Mouse (Mus musculus) urinary bladder, postnatal 25 days (tissue): ENCODE measurements around the gene Snx8.

Experiments
- DNase-seq: peaks from one replicate; pipeline ENCODE4 v3.0.0; 2022; ENCODE audit warnings: low spot score

The Snx8 gene

GRCm38 (mm10) chr5:140388588-140389576, at the start of gene Snx8:
Gene Snx8, minus strand, starts transcription at chr5:140389262.
- peak; percentile 99 for DNase-seq

- no peak for DNase-seq
Observed at GRCm38 (mm10) chr5:140425016-140425783, 36.1 kb upstream of the Snx8 start.

DNA sequence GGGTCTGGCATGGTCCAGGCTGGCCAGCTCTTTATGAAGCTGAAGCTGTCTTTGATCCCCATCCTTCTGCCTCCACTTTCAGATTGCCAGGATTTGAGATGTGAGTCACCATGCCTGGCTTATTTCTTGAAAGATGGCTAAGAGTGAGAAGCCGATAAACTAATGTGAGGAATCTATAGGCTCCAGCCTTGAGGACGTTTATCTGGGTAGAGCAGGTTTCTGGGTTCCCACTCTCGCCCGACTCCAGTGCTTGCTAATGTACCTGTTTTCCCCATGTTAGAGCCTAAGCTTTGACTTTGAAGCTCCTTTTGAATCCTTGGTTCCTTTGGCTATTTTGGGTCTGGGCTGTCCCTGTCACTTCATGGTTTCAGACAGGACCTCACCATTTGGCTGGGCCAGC, 31.6 kb upstream of the Snx8 start:
- DNase-seq: no peak

DNA sequence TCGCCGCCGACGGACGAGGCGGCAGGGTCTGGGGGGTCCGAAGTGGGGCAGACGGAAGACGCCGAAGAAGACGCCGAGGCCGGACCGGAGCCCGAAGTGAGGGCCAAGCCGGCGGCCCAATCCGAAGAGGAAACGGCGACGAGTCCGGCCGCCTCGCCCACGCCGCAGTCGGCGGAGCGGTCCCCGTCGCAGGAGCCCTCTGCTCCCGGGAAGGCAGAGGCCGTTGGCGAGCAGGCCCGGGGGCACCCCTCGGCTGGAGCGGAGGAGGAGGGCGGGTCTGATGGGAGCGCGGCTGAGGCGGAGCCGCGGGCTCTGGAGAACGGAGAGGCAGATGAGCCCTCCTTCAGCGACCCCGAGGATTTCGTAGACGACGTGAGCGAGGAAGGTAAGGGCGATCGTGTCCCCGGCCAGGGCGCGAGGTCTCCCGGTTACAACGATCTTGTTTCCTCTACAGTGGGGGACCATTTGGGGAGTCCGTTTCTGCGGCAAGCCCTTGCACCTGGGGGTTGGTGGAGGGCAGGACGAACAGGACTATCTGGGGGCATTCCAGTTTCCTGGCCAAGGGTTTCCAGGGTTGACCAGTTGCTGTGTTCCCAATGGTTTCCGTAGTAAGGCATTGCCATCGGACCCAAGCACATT, 30.5 kb upstream of the Snx8 start:
- no peak for DNase-seq

DNA sequence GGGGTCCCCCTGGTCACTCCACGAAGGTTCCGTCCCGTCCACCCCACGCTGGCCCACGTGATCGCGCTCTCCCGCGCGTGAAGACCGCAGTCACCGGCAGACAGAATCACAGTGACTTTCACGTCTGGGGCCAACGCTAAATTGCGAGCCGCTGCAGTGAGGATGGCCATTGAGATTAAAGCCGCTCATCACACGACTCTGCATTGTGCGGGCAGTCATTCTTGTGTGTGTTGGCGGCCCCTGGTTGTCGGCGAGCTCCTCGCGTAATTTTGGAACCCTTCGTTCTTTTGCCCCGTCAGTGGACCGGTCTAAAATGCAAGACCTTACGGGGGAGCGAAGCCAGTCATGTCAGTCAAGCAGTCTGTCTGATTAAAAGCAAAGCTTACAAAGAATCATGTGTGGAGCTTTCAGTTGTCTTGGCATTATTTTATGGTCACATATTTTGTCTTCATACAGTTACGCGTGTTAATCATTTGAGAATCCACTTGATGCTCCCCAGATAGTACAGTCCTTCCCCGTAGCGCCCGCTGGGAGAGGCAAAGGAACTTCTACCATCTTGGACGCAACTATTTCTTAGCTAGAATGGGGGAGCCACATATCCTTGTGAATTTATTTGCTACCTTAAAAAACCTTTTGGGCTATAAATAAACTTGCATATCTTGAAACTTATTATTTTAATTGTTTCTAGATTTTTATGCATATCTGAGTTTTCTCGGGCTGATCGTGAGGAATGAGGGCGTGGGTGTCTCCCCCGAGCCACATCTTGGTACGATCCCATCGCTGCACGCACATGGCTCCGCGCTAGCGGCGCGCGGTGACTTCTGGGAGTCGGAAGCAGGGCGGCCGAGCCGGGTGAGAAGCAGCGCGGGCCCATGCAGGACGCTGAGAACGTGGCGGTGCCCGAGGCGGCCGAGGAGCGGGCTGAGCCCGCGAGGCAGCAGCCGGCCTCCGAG, 29.7 kb upstream of the Snx8 start, which contains the start of gene Eif3b:
Gene Eif3b, plus strand, starts transcription at position 840 of the 953 bp plus-strand sequence.
- DNase-seq: peak; percentile 80

- DNase-seq: no peak
Observed at GRCm38 (mm10) chr5:140418106-140418488, 29.0 kb upstream of the Snx8 start.

- no peak for DNase-seq
Observed at GRCm38 (mm10) chr5:140414647-140415046, 25.6 kb upstream of the Snx8 start.

- peak; percentile 54 for DNase-seq
Observed at GRCm38 (mm10) chr5:140411339-140411738, 22.3 kb upstream of the Snx8 start.

DNA sequence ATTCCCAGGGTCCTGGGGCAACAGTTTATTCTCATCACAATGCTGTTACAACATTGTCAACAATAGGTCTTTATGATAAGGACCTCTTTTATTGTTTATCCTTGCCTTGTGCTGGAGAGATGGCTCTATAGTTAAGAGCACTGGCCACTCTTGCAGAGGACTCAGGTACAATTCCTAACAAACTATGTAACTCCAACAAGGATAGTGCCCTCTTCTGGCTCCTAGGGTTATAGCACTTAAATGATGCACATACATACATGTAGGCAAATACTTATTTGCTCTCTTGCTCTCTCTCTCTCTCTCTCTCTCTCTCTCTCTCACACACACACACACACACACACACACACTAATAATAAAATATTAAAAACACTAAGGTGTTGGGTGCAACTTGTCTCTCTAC, 19.7 kb upstream of the Snx8 start:
- no peak for DNase-seq

DNA sequence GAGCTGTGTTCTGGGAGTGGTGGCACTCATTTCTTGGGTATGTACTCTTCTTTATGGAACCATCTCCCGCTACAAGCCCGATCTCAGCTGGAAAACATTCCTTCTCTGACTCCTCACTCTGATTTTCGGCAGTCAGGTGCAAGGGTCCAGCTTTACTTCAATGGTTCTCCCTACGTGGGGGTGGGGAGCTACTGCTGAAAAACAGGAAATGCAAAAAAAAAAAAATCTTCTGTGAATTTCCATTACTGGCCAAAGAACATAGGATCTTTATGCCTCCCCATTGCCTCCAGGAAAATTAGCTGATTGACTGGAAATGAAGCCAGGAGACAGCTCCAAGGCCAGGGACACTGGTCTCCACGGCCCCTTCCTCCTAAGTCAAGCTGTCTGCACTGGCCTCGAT, 17.6 kb upstream of the Snx8 start:
- DNase-seq: no peak

- no peak for DNase-seq
Observed at GRCm38 (mm10) chr5:140405126-140405525, 16.1 kb upstream of the Snx8 start.

GRCm38 (mm10) chr5:140402640-140403270, 13.7 kb upstream of the Snx8 start:
- no peak for DNase-seq

DNA sequence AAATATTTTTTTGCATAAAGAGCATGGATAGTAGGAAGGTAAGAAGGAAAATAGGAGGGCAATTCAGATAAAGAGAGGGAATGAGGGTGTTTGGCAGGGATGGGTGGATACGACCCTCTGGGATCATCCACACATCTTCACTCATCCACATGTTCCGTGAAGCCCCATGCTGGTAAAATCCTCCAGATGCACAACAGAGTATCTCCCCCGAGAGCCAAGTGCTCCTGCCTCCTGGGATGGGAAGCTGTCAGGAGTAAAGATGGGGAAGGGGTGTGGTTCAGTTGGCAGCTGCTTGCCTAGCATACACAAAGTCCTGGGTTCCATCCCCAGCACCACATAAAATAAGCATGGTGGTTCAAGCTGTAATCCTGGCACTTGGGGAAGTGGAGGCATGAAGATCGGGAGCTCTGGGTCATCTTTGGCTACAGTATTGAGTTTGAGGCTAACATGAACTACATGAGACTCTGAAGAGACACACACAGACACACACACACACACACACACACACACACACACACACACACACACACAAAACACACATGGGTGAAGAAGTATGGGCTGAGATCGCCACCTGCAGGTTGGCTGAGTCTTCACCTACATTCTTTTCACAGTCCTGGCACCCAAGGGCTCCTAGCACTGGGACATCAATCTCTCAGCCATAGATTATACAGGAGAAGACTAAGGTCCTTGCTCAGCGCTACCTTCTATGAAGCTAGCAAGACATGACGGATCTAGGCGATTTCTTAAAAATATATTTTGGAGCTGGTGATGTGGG, 7.3 kb upstream of the Snx8 start:
- DNase-seq: peak; percentile 26

GRCm38 (mm10) chr5:140392701-140393100, 3.6 kb upstream of the Snx8 start:
- DNase-seq: no peak

DNA sequence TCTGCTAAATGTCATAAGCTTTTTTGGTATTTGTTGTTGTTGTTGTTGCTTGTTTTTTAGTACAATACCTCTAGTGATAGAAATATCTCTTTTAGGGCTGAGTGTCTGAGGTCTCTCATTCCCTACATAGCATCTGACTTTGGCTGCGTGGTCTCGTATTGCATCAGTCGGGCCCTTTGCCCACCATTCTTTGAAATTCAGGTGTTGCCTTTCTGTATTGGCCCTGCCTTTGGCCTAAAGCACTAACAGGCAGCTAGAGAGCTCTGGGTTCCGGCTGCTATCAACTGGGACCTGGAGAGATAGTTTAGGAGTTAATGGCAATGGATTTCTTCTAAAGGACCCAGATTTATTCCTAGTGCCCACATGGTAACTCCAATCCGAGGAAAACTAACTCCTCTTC, 2.9 kb upstream of the Snx8 start:
- no peak for DNase-seq

- no peak for DNase-seq
Observed at GRCm38 (mm10) chr5:140391435-140391834, 2.4 kb upstream of the Snx8 start.

- no peak for DNase-seq
Observed at GRCm38 (mm10) chr5:140389647-140390046, 585 bp upstream of the Snx8 start.

DNA sequence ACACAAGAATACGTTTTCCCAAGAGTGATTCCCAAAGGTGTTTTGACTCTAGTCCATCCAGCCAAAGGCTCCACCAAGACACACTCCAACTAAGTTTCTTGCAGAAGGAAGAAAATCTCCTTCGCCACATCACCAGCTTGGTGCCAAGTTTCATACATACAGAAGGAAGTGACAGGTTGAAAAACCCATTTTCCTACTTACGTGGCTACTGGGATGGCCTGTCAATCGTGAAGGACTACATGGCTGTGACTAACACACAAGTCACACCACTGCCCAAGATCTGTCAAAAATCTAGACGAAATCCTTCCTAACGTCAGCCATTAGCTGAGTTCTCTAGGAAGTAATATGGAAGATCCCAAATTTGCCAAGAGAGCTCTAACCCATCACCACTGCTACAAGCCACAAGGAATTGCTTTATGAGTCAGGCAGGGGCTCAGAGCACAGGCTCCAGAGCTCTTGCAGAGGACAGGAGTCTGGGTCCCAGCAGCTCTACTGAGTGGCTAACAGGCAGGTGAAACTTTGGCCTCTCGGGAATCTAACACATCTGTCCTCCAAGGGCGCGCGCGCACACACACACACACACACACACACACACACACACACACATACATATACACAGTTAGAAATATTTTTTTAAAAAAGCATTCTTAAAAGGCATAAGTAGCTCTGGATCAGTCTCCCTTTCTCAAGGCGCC, 1.1 kb downstream of the Snx8 start:
- DNase-seq: no peak

DNA sequence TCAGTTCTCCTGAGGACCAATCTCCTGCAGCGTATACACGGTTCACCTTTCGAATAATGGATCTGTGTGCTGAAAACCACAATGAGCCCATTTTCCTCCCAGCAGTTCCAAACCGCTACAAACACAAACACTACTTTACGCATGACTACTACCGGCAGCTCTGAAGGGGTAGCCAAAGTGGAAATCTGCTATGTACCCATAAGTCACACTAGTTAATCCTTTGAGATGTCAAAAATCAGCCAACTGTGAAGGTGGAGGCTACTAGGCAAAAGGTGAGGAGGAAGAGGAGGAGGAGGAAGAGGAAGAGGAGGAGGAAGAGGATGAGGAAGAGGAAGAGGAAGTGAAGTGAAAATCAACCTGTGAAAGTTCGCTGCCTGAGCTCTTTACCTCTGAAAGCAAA, 1.8 kb downstream of the Snx8 start:
- no peak for DNase-seq
